Mouse (Mus musculus): ENCODE results near the gene Arl15.

The Arl15 gene

GRCm38 (mm10) chr13:113937231-113937630 is 142.9 kb downstream of the Arl15 start:
- DNase-seq = no peak

GRCm38 (mm10) chr13:113938561-113938960 is 144.3 kb downstream of the Arl15 start:
- no peak for DNase-seq

- no peak for DNase-seq
These were observed 144.8 kb downstream of the Arl15 start for GRCm38 (mm10) chr13:113939097-113939496.

- DNase-seq = no peak
These were observed 145.4 kb downstream of the Arl15 start for GRCm38 (mm10) chr13:113939681-113940080.

- no peak for DNase-seq
These were observed 145.8 kb downstream of the Arl15 start for GRCm38 (mm10) chr13:113940151-113940550.

- DNase-seq = no peak
These were observed 147.6 kb downstream of the Arl15 start for GRCm38 (mm10) chr13:113941943-113942342.

GRCm38 (mm10) chr13:113947546-113947945 is 153.2 kb downstream of the Arl15 start:
- no peak for DNase-seq

- DNase-seq = no peak
These were observed 155.4 kb downstream of the Arl15 start for GRCm38 (mm10) chr13:113949708-113950107.

- DNase-seq = no peak
These were observed 155.8 kb downstream of the Arl15 start for GRCm38 (mm10) chr13:113950131-113950530.

GRCm38 (mm10) chr13:113957438-113957837 is 163.1 kb downstream of the Arl15 start:
- DNase-seq = no peak

GRCm38 (mm10) chr13:113964945-113965344 is 170.6 kb downstream of the Arl15 start:
- no peak for DNase-seq

- no peak for DNase-seq
These were observed 176.4 kb downstream of the Arl15 start for GRCm38 (mm10) chr13:113970706-113971105.

- no peak for DNase-seq
These were observed 178.1 kb downstream of the Arl15 start for GRCm38 (mm10) chr13:113972401-113972800.

GRCm38 (mm10) chr13:113974866-113975265 is 180.6 kb downstream of the Arl15 start:
- no peak for DNase-seq

- DNase-seq = no peak
These were observed 181.4 kb downstream of the Arl15 start for GRCm38 (mm10) chr13:113975722-113976121.

- DNase-seq = no peak
These were observed 182.6 kb downstream of the Arl15 start for GRCm38 (mm10) chr13:113976936-113977335.

- DNase-seq = no peak
These were observed 186.6 kb downstream of the Arl15 start for GRCm38 (mm10) chr13:113980739-113981460.

GRCm38 (mm10) chr13:113981461-113982000 is 187.2 kb downstream of the Arl15 start:
- no peak for DNase-seq

- DNase-seq = no peak
These were observed 189.3 kb downstream of the Arl15 start for GRCm38 (mm10) chr13:113983633-113984032.

- no peak for DNase-seq
These were observed 190.2 kb downstream of the Arl15 start for GRCm38 (mm10) chr13:113984491-113984890.

GRCm38 (mm10) chr13:113986864-113987562 is 192.7 kb downstream of the Arl15 start:
- no peak for DNase-seq

GRCm38 (mm10) chr13:113990247-113990646 is 195.9 kb downstream of the Arl15 start:
- no peak for DNase-seq

GRCm38 (mm10) chr13:113990701-113991100 is 196.4 kb downstream of the Arl15 start:
- no peak for DNase-seq

- no peak for DNase-seq
These were observed 198.8 kb downstream of the Arl15 start for GRCm38 (mm10) chr13:113993066-113993465.
